Mouse (Mus musculus) small intestine, adult 2 months (tissue): ENCODE results near the gene Rfx4.

ENCODE experiments used
- CTCF ChIP-seq: fragments of 200-500 bp; IDR thresholded peaks from 2 replicates; pipeline ENCODE4 v1.5.1; 2012; ENCODE audit warnings: low read depth, mild to moderate bottlenecking, control low read depth, inconsistent platforms, low read length, moderate library complexity, mixed read lengths; ENCODE audit not compliant: insufficient replicate concordance, insufficient read length; ENCODE audit errors: extremely low read depth
- POLR2A ChIP-seq: fragments of 200-500 bp; IDR thresholded peaks from 2 replicates; pipeline ENCODE4 v1.6.1; 2012; ENCODE audit warnings: low read depth, mild to moderate bottlenecking, control low read depth, inconsistent platforms, low read length, moderate library complexity

DNA sequence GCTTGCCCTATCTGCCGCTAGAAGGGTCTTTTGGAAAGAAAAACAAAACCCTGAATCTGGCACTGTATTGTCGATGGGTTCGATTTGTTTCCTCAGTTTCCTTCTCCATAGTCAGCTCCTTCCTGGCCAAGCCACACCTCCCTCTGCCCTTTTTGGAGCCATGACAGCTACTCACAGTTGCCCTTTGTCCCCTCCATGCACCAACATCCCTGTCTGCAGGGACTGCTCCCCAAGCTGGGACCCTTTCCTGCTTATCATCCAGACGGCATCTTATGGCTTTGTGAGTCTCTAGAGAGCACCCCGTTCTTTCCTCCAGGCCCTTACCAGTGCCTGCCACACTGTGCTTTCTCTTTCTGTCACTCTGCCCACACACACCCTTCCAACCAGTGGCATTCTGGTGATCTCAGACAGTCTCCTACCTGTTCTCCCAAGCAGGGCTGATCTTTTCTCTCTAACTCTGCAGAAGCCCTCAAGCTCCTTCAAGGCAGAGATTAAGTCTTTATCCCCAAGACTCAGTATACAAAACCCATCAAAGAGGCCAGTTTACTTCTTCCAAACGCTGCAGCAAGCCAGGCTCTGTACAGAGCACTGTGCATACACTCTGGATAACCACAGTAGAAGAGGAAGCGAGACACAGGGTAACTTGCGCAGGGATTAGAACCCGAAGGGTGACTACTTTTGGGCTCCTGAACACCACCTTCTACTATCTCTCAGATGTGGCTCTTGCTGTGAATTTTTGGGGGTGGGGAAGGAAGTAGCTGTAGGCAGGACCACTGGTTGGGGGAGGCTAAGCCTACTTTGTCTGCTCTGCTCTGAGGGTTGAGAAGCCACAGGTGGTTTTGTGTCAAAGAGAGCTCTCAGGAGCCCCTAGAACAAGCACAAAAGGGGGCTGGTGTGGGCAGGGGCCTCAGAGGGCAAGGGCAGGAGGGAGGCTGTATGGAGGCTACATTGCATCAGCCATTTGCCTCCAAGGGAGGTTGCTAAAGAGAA lies 141.4 kb downstream of the Rfx4 start:
- TF ChIP-seq POLR2A (no peak), CTCF (no peak)
